18 mouse cellular contexts compared by ENCODE assay signal in the genomic region with DNA sequence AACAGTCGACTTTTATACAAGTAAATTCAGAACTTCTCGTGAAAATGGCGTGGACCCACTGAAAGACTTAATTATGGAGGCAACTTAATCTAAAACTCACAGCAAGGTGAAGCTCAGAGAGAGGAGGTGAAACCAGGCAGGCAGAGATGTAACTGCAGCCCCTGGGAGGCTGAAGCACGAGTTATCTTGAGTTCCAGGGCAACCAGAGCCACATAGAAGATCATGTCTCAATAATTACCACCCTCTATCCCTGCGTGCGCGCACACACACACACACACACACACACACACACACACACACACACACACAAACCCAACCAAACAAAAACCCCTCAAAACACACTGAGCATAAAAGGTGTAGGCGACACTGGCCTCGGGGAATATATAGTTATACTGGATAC. TPM values are rescaled to one million over a fixed set of nuclear protein-coding genes. Genes with fewer than 3 reads are reported as not detected.
"Had no signal": no experiment of that assay in that cellular context is flagged by ENCODE, and none has a peak within 500 bp of the region (broad histone marks: within the 10 kb centered on the region; RNA-seq: fewer than 3 reads in every experiment).

No protein-coding gene starts in this region.

- H3K9ac ChIP-seq: lung, embryonic 15.5 days; midbrain, embryonic 13.5 days; midbrain, embryonic 15.5 days; neural tube, embryonic 12.5 days; stomach, embryonic 15.5 days had no signal

- H3K4me3 ChIP-seq: lung, embryonic 15.5 days; megakaryocyte, embryonic 14.5 days; midbrain, embryonic 13.5 days; midbrain, embryonic 15.5 days; neural tube, embryonic 12.5 days; stomach, embryonic 15.5 days had no signal

- H3K27ac ChIP-seq: lung, embryonic 15.5 days; macrophage; midbrain, embryonic 13.5 days; midbrain, embryonic 15.5 days; neural tube, embryonic 12.5 days; stomach, embryonic 15.5 days; stomach, postnatal 0 days had no signal

- H3K4me1 ChIP-seq: lung, embryonic 15.5 days; megakaryocyte, embryonic 14.5 days; stomach, embryonic 15.5 days had no signal

- DNase-seq: lung, adult 2 months; lung, postnatal 14 days; lung, postnatal 36 days; right cerebral cortex, postnatal 14 days; thymus, adult 2 months; thymus, postnatal 25 days; thymus, postnatal 4 days had no signal

- H3K4me2 ChIP-seq: lung, embryonic 15.5 days; midbrain, embryonic 11.5 days; midbrain, embryonic 13.5 days; midbrain, embryonic 15.5 days; neural tube, embryonic 12.5 days; stomach, embryonic 15.5 days had no signal

- ATAC-seq: lung, postnatal 0 days; midbrain, embryonic 13.5 days; midbrain, embryonic 15.5 days had no signal

- H3K27me3 ChIP-seq: lung, embryonic 15.5 days; megakaryocyte, embryonic 14.5 days; midbrain, embryonic 13.5 days; midbrain, embryonic 15.5 days; neural tube, embryonic 12.5 days; stomach, embryonic 15.5 days had no signal

- H3K9me3 ChIP-seq: lung, embryonic 15.5 days; megakaryocyte, embryonic 14.5 days; midbrain, embryonic 13.5 days; midbrain, embryonic 15.5 days; neural tube, embryonic 12.5 days; stomach, embryonic 15.5 days had no signal

RNA-seq across cellular contexts. Expression of gene Cdkl1, which starts 55.4 kb away (rescaled TPM):
- total RNA-seq: megakaryocyte progenitor cell, adult 5-6 weeks had no signal
- polyA plus RNA-seq: macrophage had no signal
